Mouse (Mus musculus) kidney, adult 2 months (tissue): ENCODE measurements at regions not wholly inside any gene's neighbourhood (a gene's known extent, or its start where the extent isn't known, plus 50 kb on each side); places are given as distances from the start of the nearest gene placed in this dataset.

Experiments
- CTCF ChIP-seq: fragments of 200-500 bp; conservative IDR thresholded peaks from 2 replicates; pipeline ENCODE4 v1.5.1; 2011; ENCODE audit warnings: low read depth, mild to moderate bottlenecking, control low read depth, low read length, moderate library complexity, mixed read lengths; ENCODE audit not compliant: insufficient read depth, insufficient read length
- POLR2A ChIP-seq: fragments of 200-500 bp; IDR thresholded peaks from one replicate; pipeline ENCODE4 v1.6.1; 2011; ENCODE audit warnings: low read depth, low read length, control low read depth

DNA sequence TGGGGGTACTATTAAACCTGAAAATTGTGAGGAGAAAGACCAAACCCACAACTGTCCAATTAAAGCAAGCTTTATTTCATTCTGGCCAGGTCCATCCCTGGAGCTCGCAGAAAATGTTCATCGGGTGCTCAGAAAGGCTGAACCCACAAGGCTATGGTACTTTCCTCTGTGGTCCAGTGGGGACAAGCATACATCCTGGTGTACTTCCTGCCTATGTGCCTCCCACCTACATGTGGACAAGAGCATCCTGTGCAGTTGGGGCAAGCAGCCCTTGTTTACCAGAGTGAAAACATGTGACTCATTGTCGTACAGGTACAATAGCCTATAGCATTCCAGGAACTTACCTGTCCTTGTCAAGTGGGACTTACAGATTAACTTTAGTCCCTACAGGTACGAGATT, 81.7 kb upstream of the Gm6993 start:
- no peak for TF ChIP-seq POLR2A
- no peak for TF ChIP-seq CTCF
